Mouse (Mus musculus): ENCODE measurements around the gene Rgl3. TPM values are rescaled to one million over a fixed set of nuclear protein-coding genes. Genes with fewer than 3 reads are reported as not detected.

Rgl3 gene
- total RNA-seq, 2 experiments from 2014 or later = 0.90 to 1.4 TPM

GRCm38 (mm10) chr9:21925034-21925433 is 64.2 kb downstream of the Rgl3 start:
- intact Hi-C loops (cut with DNase I) = no loop called here
- DNase-seq = no peak

- DNase-seq = no peak
- intact Hi-C loops (cut with DNase I) = no loop called here
Observed at GRCm38 (mm10) chr9:21924099-21924493, 65.2 kb downstream of the Rgl3 start.

GRCm38 (mm10) chr9:21923490-21924098 is 65.7 kb downstream of the Rgl3 start:
- intact Hi-C loops (cut with DNase I) = no loop called here
- no peak for DNase-seq

GRCm38 (mm10) chr9:21923036-21923435 is 66.2 kb downstream of the Rgl3 start:
- no peak for DNase-seq
- intact Hi-C loops (cut with DNase I) = no loop called here

Other genes with a start within 250 kb of the Rgl3 start
- 1 to 10 TPM; 4.9 to 5.9 TPM for gene Spc24, start 229.1 kb downstream of the Rgl3 start, total RNA-seq (2021)
- 1 to 10 TPM; 8.7 to 9.7 TPM for gene Kank2, start 190.7 kb downstream of the Rgl3 start, total RNA-seq (2021)
- gene Angptl8, start 153.9 kb downstream of the Rgl3 start, total RNA-seq (2021) = not detected
- 10 to 100 TPM; 28.9 to 29.2 TPM for gene Dock6, start 136.8 kb downstream of the Rgl3 start, total RNA-seq (2021)
- 10 to 100 TPM; 31.1 to 41.1 TPM for gene Rab3d, start 71.3 kb downstream of the Rgl3 start, total RNA-seq (2021)
- 10 to 100 TPM; 18.5 to 20.8 TPM for gene Ccdc159, start 62.0 kb downstream of the Rgl3 start, total RNA-seq (2021)
- 10 to 100 TPM; 28.1 to 31.6 TPM for gene Tmem205, start 61.9 kb downstream of the Rgl3 start, total RNA-seq (2021)
- gene Plppr2, start 52.4 kb downstream of the Rgl3 start, total RNA-seq (2021) = 100 to 1,000 TPM; 199 to 225 TPM
- gene Swsap1, start 33.7 kb downstream of the Rgl3 start, total RNA-seq (2021) = 10 to 100 TPM; 11.8 to 12.6 TPM
- gene Epor, start 25.9 kb downstream of the Rgl3 start, total RNA-seq (2021) = 1 to 10 TPM; 1.9 to 2.4 TPM
- gene Ccdc151, start 13.2 kb upstream of the Rgl3 start, total RNA-seq (2021) = 1 to 10 TPM; 6.2 to 6.9 TPM
- gene Prkcsh, start 13.4 kb upstream of the Rgl3 start, total RNA-seq (2021) = 10 to 100 TPM; 89.6 to 95.2 TPM
- 100 to 1,000 TPM; 365 to 366 TPM for gene Elavl3, start 62.6 kb upstream of the Rgl3 start, total RNA-seq (2021)
- gene Gm49318, start 81.8 kb upstream of the Rgl3 start, total RNA-seq (2021) = not detected
- 10 to 100 TPM; 28.6 to 30.1 TPM for gene Zfp653, start 81.9 kb upstream of the Rgl3 start, total RNA-seq (2021)
- 10 to 100 TPM; 43.2 to 44.6 TPM for gene Ecsit, start 96.0 kb upstream of the Rgl3 start, total RNA-seq (2021)
- under 1 TPM in 1 of 2 experiments, not detected in 1; 0.44 TPM for gene Cnn1, start 109.8 kb upstream of the Rgl3 start, total RNA-seq (2021)
- 10 to 100 TPM; 65.7 to 66.6 TPM for gene Elof1, start 127.7 kb upstream of the Rgl3 start, total RNA-seq (2021)
- gene Acp5, start 146.3 kb upstream of the Rgl3 start, total RNA-seq (2021) = under 1 TPM; 0.26 to 0.38 TPM
- gene Pigyl, start 167.4 kb upstream of the Rgl3 start, total RNA-seq (2021) = 10 to 100 TPM; 37.4 to 38.1 TPM
- gene Zfp872, start 198.6 kb upstream of the Rgl3 start, total RNA-seq (2021) = under 1 TPM; 0.78 to 0.83 TPM
- gene Zfp809, start 236.3 kb upstream of the Rgl3 start, total RNA-seq (2021) = 10 to 100 TPM; 12.8 to 13.7 TPM

All from left cerebral cortex, postnatal 4 days (tissue).